Mouse (Mus musculus): Measurements from ENCODE around the gene Fbxw9. TPM values are rescaled to one million over a fixed set of nuclear protein-coding genes. Genes with fewer than 3 reads are reported as not detected.

Fbxw9 gene
- total and polyA plus RNA-seq, 3 experiments = 10.6 to 13.9 TPM; not detected in 1

GRCm38 (mm10) chr8:85026670-85027515, 33.0 kb upstream of the Fbxw9 start, which contains the start of gene Trir (continued):
- TF ChIP-seq E2F4 (IDR thresholded peaks at IDR 0.05; ENCODE audit: borderline replicate concordance, low read depth, low read length) (peak; percentile 96), NELFE (IDR thresholded peaks at IDR 0.05; ENCODE audit: low read depth, low read length) (peak; percentile 98), HCFC1 (IDR thresholded peaks at IDR 0.05; ENCODE audit: low read depth, low read length) (peak; percentile 90), POLR2AphosphoS2 (IDR thresholded peaks at IDR 0.05; ENCODE audit: low read length) (peak; percentile 95), MYC (IDR thresholded peaks at IDR 0.05; ENCODE audit: low read depth, low read length) (peak; percentile 74; the same call in 1 of the 2 replicates)

- DNase-seq (ENCODE audit: low read depth, low spot score) = peak; percentile 55
These were observed 32.4 kb upstream of the Fbxw9 start for GRCm38 (mm10) chr8:85027516-85027855.

GRCm38 (mm10) chr8:85027922-85028321, 31.9 kb upstream of the Fbxw9 start:
- Histone ChIP-seq H3K9me3 (replicated peaks; ENCODE audit: insufficient read depth, low read length) (no peaks in the 10 kb centered on the region), H3K4me3 (ENCODE audit: control insufficient read depth in 1 of 2, insufficient read depth in 1 of 2, low read depth in 2 of 2, low read length in 2 of 2) (peak overlapping the region; percentile 94 to 95), H3K79me2 (ENCODE audit: control insufficient read depth, insufficient read depth, low read length, poor library complexity) (peaks cover 47% of the 10 kb centered on the region), H3K9ac (ENCODE audit: control insufficient read depth, low read depth, low read length, poor library complexity, severe bottlenecking) (peak overlapping the region; percentile 93), H3K27me3 (ENCODE audit: control insufficient read depth in 1 of 2, insufficient read depth in 2 of 2, low read length in 2 of 2) (no peaks in the 10 kb centered on the region), H3K36me3 (ENCODE audit: control insufficient read depth in 1 of 2, insufficient read depth in 2 of 2, low read length in 2 of 2) (peaks cover 4 to 14% of the 10 kb centered on the region in 2 experiments; a peak in 3 of 4 replicates), H3K4me1 (ENCODE audit: control insufficient read depth in 1 of 2, insufficient read depth in 2 of 2, low read length in 2 of 2) (peaks cover 9 to 14% of the 10 kb centered on the region in 2 experiments; a peak in 3 of 4 replicates), H3K27ac (ENCODE audit: control insufficient read depth, low read depth, low read length) (no peak overlapping the region)
- peak; percentile 40 for DNase-seq (ENCODE audit: low read depth, low spot score)
- no peak for TF ChIP-seq E2F4 (IDR thresholded peaks at IDR 0.05; ENCODE audit: borderline replicate concordance, low read depth, low read length)
- peak; percentile 6 for TF ChIP-seq RAD21 (IDR thresholded peaks at IDR 0.05; ENCODE audit: low read depth, low read length)
- no peak for TF ChIP-seq ZC3H11A (IDR thresholded peaks at IDR 0.05; ENCODE audit: low read depth, low read length)
- TF ChIP-seq MEF2A (IDR thresholded peaks at IDR 0.05; ENCODE audit: extremely low read depth, insufficient replicate concordance, low read depth, low read length, poor library complexity, severe bottlenecking) = no peak
- TF ChIP-seq NELFE (IDR thresholded peaks at IDR 0.05; ENCODE audit: low read depth, low read length) = no peak
- TF ChIP-seq TAL1 (IDR thresholded peaks at IDR 0.05; ENCODE audit: low read length) = no peak
- no peak for TF ChIP-seq POLR2AphosphoS5 (IDR thresholded peaks at IDR 0.05; ENCODE audit: borderline replicate concordance, low read depth, low read length)
- peak; percentile 14; the same call in 1 of the 2 replicates for TF ChIP-seq SMC3 (IDR thresholded peaks at IDR 0.05; ENCODE audit: low read depth, low read length)
- TF ChIP-seq ZKSCAN1 (IDR thresholded peaks at IDR 0.05; ENCODE audit: low read depth, low read length) = no peak
- TF ChIP-seq NRF1 (IDR thresholded peaks at IDR 0.05; ENCODE audit: insufficient read depth, low read depth, low read length, poor library complexity, severe bottlenecking) = no peak
- no peak for TF ChIP-seq HCFC1 (IDR thresholded peaks at IDR 0.05; ENCODE audit: low read depth, low read length)
- no peak for TF ChIP-seq USF2 (IDR thresholded peaks at IDR 0.05; ENCODE audit: borderline replicate concordance in 1 of 2, insufficient read depth in 1 of 2, low read depth in 1 of 2, low read length in 2 of 2)
- TF ChIP-seq ZNF384 (IDR thresholded peaks at IDR 0.05; ENCODE audit: low read depth, low read length) = no peak
- peak in 1 of 3 experiments; percentile 20; a peak in 1 of 6 replicates for TF ChIP-seq CTCF (IDR thresholded peaks at IDR 0.05 in 2 of 3, conservative IDR thresholded peaks at IDR 0.05 in 1 of 3; ENCODE audit: control insufficient read depth in 1 of 3, insufficient read depth in 1 of 3, low read depth in 2 of 3, low read length in 3 of 3, poor library complexity in 1 of 3, severe bottlenecking in 1 of 3)
- TF ChIP-seq MYB (IDR thresholded peaks at IDR 0.05; ENCODE audit: low read depth, low read length) = no peak
- no peak for TF ChIP-seq BHLHE40 (IDR thresholded peaks at IDR 0.05; ENCODE audit: borderline replicate concordance, low read depth, low read length)
- TF ChIP-seq POLR2AphosphoS2 (IDR thresholded peaks at IDR 0.05; ENCODE audit: low read length) = no peak
- no peak for TF ChIP-seq GATA1 (IDR thresholded peaks at IDR 0.05; ENCODE audit: low read depth, low read length)
- no peak for TF ChIP-seq MAFK (IDR thresholded peaks at IDR 0.05; ENCODE audit: borderline replicate concordance, low read depth, low read length)
- TF ChIP-seq ELF1 (IDR thresholded peaks at IDR 0.05; ENCODE audit: low read depth, low read length) = no peak
- TF ChIP-seq JUND (IDR thresholded peaks at IDR 0.05; ENCODE audit: low read depth, low read length) = no peak

More at GRCm38 (mm10) chr8:85027516-85027855, 32.4 kb upstream of the Fbxw9 start:
- Histone ChIP-seq H3K27me3 (ENCODE audit: control insufficient read depth in 1 of 2, insufficient read depth in 2 of 2, low read length in 2 of 2) (no peaks in the 10 kb centered on the region), H3K27ac (ENCODE audit: control insufficient read depth, low read depth, low read length) (peak overlapping the region; percentile 44), H3K4me1 (ENCODE audit: control insufficient read depth in 1 of 2, insufficient read depth in 2 of 2, low read length in 2 of 2) (peaks cover 9 to 14% of the 10 kb centered on the region in 2 experiments; a peak in 3 of 4 replicates), H3K4me3 (ENCODE audit: control insufficient read depth in 1 of 2, insufficient read depth in 1 of 2, low read depth in 2 of 2, low read length in 2 of 2) (peak overlapping the region; percentile 94 to 95), H3K36me3 (ENCODE audit: control insufficient read depth in 1 of 2, insufficient read depth in 2 of 2, low read length in 2 of 2) (peaks cover 4 to 14% of the 10 kb centered on the region in 2 experiments; a peak in 3 of 4 replicates), H3K9ac (ENCODE audit: control insufficient read depth, low read depth, low read length, poor library complexity, severe bottlenecking) (peak overlapping the region; percentile 93), H3K9me3 (replicated peaks; ENCODE audit: insufficient read depth, low read length) (no peaks in the 10 kb centered on the region), H3K79me2 (ENCODE audit: control insufficient read depth, insufficient read depth, low read length, poor library complexity) (peaks cover 47% of the 10 kb centered on the region)
- TF ChIP-seq SIN3A (IDR thresholded peaks at IDR 0.05; ENCODE audit: low read length) = no peak
- no peak for TF ChIP-seq USF2 (IDR thresholded peaks at IDR 0.05; ENCODE audit: borderline replicate concordance in 1 of 2, insufficient read depth in 1 of 2, low read depth in 1 of 2, low read length in 2 of 2)
- TF ChIP-seq POLR2AphosphoS5 (IDR thresholded peaks at IDR 0.05; ENCODE audit: borderline replicate concordance, low read depth, low read length) = no peak
- TF ChIP-seq HCFC1 (IDR thresholded peaks at IDR 0.05; ENCODE audit: low read depth, low read length) = no peak
- TF ChIP-seq GABPA (IDR thresholded peaks at IDR 0.05; ENCODE audit: low read depth, low read length) = no peak
- no peak for TF ChIP-seq BHLHE40 (IDR thresholded peaks at IDR 0.05; ENCODE audit: borderline replicate concordance, low read depth, low read length)
- no peak for TF ChIP-seq UBTF (IDR thresholded peaks at IDR 0.05; ENCODE audit: borderline replicate concordance, insufficient read depth, low read depth, low read length)
- TF ChIP-seq MAX (IDR thresholded peaks at IDR 0.05; ENCODE audit: low read length) = 0 out of 2 replicates have a peak, but pooled peaks have one; percentile 8
